Mouse (Mus musculus): Measurements from ENCODE around the gene Gnaq.

DNA sequence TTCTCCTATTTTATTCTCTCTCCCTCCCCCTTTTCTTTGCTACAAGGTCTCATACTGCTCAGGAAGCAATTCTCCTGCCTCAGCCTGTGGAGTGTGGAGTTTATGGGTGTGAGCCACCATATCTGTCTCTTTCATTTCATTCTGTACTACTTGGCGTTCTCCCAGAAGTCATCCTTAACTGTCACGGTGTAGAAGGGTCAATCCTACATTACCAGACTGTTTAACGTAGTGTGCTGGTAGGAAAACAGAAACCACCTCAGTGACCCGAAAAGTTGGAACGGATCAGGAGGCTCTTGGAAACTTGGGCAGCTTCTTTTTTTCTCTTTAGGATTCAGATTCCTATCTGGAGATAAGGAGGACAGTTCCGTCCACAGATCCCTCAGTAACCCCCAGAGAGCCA is 800 bp upstream of the Gnaq start:
- no peak for TF ChIP-seq POLR2A (IDR thresholded peaks at IDR 0.05; ENCODE audit: borderline replicate concordance, extremely low read depth, low read depth, low read length)
- TF ChIP-seq CTCF (IDR thresholded peaks at IDR 0.05; ENCODE audit: insufficient read depth, low read length): no peak

All from lung, adult 2 months (tissue).